Mouse (Mus musculus) MEL (cell line): ENCODE data around the gene Prdx2.

ENCODE experiments used
- CTCF ChIP-seq, 3 experiments: IDR thresholded peaks in 2 of 3; conservative IDR thresholded peaks in 1 of 3; 2 replicates each; pipeline ENCODE4 v1.5.1; 2011 to 2012; ENCODE audit warnings: low read length in 3 of 3, low read depth in 2 of 3, mild to moderate bottlenecking in 2 of 3, improper control_type of control experiment in 1 of 3, inconsistent platforms in 1 of 3, mixed read lengths in 1 of 3, moderate library complexity in 1 of 3; ENCODE audit not compliant: control insufficient read depth in 1 of 3, insufficient read depth in 1 of 3, poor library complexity in 1 of 3, severe bottlenecking in 1 of 3
- E2F4 ChIP-seq: IDR thresholded peaks from 2 replicates; pipeline ENCODE4 v1.6.1; 2011; ENCODE audit warnings: low read depth, low read length, improper control_type of control experiment, borderline replicate concordance
- ETS1 ChIP-seq: IDR thresholded peaks from 2 replicates; pipeline ENCODE4 v1.6.1; 2012; ENCODE audit warnings: low read depth, mild to moderate bottlenecking, inconsistent platforms, low read length, improper control_type of control experiment, moderate library complexity
- GABPA ChIP-seq: IDR thresholded peaks from 2 replicates; pipeline ENCODE4 v1.6.1; 2012; ENCODE audit warnings: low read depth, mild to moderate bottlenecking, inconsistent platforms, low read length, improper control_type of control experiment, moderate library complexity
- HCFC1 ChIP-seq: IDR thresholded peaks from 2 replicates; pipeline ENCODE4 v1.6.1; 2012; ENCODE audit warnings: low read depth, mild to moderate bottlenecking, inconsistent platforms, low read length, improper control_type of control experiment, moderate library complexity
- JUND ChIP-seq: IDR thresholded peaks from 2 replicates; pipeline ENCODE4 v1.6.1; 2011; ENCODE audit warnings: low read depth, mild to moderate bottlenecking, improper control_type of control experiment, low read length
- NELFE ChIP-seq: IDR thresholded peaks from 2 replicates; pipeline ENCODE4 v1.6.1; 2011; ENCODE audit warnings: low read depth, low read length, improper control_type of control experiment
- POLR2A ChIP-seq, 2 experiments: IDR thresholded peaks; 2 replicates each; pipeline ENCODE4 v1.6.1; 2011 to 2012; ENCODE audit warnings: low read length in 2 of 2, mild to moderate bottlenecking in 2 of 2, control low read depth in 1 of 2, improper control_type of control experiment in 1 of 2, low read depth in 1 of 2, moderate library complexity in 1 of 2; ENCODE audit not compliant: control insufficient read depth in 1 of 2, insufficient read depth in 1 of 2, poor library complexity in 1 of 2
- TCF12 ChIP-seq: IDR thresholded peaks from 2 replicates; pipeline ENCODE4 v1.6.1; 2014; ENCODE audit warnings: low read depth, mild to moderate bottlenecking, inconsistent platforms, low read length, improper control_type of control experiment, moderate library complexity
- ZKSCAN1 ChIP-seq: IDR thresholded peaks from 2 replicates; pipeline ENCODE4 v1.6.1; 2012; ENCODE audit warnings: low read depth, mild to moderate bottlenecking, inconsistent platforms, low read length, improper control_type of control experiment, moderate library complexity

DNA sequence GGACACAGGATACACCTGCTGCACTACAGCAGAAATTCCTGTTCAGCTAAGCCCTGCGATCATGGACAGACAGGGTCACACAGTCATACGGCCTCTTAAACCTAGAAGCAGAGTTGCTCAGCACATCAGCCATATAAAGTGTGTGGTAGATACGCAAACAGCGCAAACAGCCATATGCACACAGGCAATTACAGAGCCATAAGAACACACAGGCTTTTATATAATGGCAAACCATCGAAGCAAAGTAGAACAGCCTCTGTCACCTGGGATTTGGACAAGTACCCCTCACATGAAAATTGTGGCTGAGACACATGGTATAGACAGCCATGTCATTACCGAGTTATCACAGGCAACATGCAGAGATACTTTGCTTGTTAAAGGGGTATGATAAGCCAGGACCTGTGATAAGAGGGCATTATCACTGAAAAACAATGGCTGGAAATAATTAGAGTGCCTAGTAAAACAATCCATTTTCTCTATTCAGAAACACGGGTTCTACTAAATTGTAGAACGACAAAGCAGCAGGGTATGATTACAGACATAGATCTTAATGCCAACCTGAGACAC, 17.1 kb downstream of the Prdx2 start:
- TF ChIP-seq NELFE: no peak
- TF ChIP-seq E2F4: no peak
- no peak; the same call in 1 of the 2 replicates for TF ChIP-seq GABPA
- TF ChIP-seq JUND: no peak
- no peak for TF ChIP-seq CTCF (IDR thresholded peaks at IDR 0.05 in 2 of 3, conservative IDR thresholded peaks at IDR 0.05 in 1 of 3; ENCODE audit: control insufficient read depth in 1 of 3, insufficient read depth in 1 of 3, low read depth in 2 of 3, low read length in 3 of 3, poor library complexity in 1 of 3, severe bottlenecking in 1 of 3)
- TF ChIP-seq POLR2A (IDR thresholded peaks at IDR 0.05; ENCODE audit: control insufficient read depth in 1 of 2, insufficient read depth in 1 of 2, low read depth in 1 of 2, low read length in 2 of 2, poor library complexity in 1 of 2): no peak
- peak; percentile 94 for TF ChIP-seq TCF12
- no peak for TF ChIP-seq ZKSCAN1
- TF ChIP-seq HCFC1: no peak; the same call in 1 of the 2 replicates
- peak; percentile 92 for TF ChIP-seq ETS1
